Mouse (Mus musculus) heart, postnatal 36 days (tissue): ENCODE results near the gene Elmo3. TPM values are rescaled to one million over a fixed set of nuclear protein-coding genes. Genes with fewer than 3 reads are reported as not detected.
A peak's percentile ranks its signal among the peaks of the same experiment; 100 is the strongest.

Experiments used
- DNase-seq, 2 experiments: peaks; one replicate each; pipeline ENCODE4 v3.0.0; 2021 to 2022
- intact Hi-C: fragments of 180-260 bp; cut with DNase I; formaldehyde crosslinking; loops from one replicate; pipeline ENCODE4 v1.15.1; 2025
- total RNA-seq, 2 experiments: library from RNA; stranded (reverse); gene quantifications; 2 replicates each; pipeline ENCODE4 v1.2.3; 2021

The Elmo3 gene
- total RNA-seq: 1 to 10 TPM; 1.2 to 1.3 TPM

- DNase-seq: peak in 1 of 2 experiments; percentile 26
- intact Hi-C loops: loop anchor here (2.0 kb wide), 1 partner anchor 19 kb away; no protein-coding TSS in a partner anchor
These were observed at the start of gene Elmo3 for GRCm38 (mm10) chr8:105305211-105306145. TSS of gene Elmo3 (plus strand) at chr8:105305601.

- no peak for DNase-seq
- intact Hi-C loops: loop anchor here (2.0 to 5.0 kb wide), 2 partner anchors 23 to 100 kb away; no protein-coding TSS in a partner anchor
These were observed 47.9 kb upstream of the Elmo3 start for GRCm38 (mm10) chr8:105257318-105258114.

GRCm38 (mm10) chr8:105258911-105259720 is 46.3 kb upstream of the Elmo3 start:
- DNase-seq: no peak
- intact Hi-C loops: loop anchor here (2.0 to 5.0 kb wide), 2 partner anchors 22 to 102 kb away; no protein-coding TSS in a partner anchor

GRCm38 (mm10) chr8:105259721-105260320 is 45.6 kb upstream of the Elmo3 start:
- peak; percentile 81 to 82 for DNase-seq
- intact Hi-C loops: loop anchor here (2.0 to 5.0 kb wide), 2 partner anchors 21 to 103 kb away; no protein-coding TSS in a partner anchor

- DNase-seq: no peak
- intact Hi-C loops: no loop called here
These were observed 44.9 kb upstream of the Elmo3 start for GRCm38 (mm10) chr8:105260371-105261099.

GRCm38 (mm10) chr8:105261326-105261980 is 43.9 kb upstream of the Elmo3 start:
- intact Hi-C loops: no loop called here
- DNase-seq: no peak

- DNase-seq: no peak
- intact Hi-C loops: no loop called here
These were observed 42.0 kb upstream of the Elmo3 start for GRCm38 (mm10) chr8:105263244-105263912.

GRCm38 (mm10) chr8:105264024-105264982 is 41.1 kb upstream of the Elmo3 start, which contains the start of the genes Tradd and Fbxl8:
TSS of gene Tradd (minus strand) at chr8:105264609.
TSS of gene Fbxl8 (plus strand) at chr8:105264648.
- DNase-seq: peak; percentile 81 to 82
- intact Hi-C loops: loop anchor here (2.0 kb wide), 1 partner anchor 24 kb away; the partner anchor contains the start of gene 4931428F04Rik

GRCm38 (mm10) chr8:105265128-105265527 is 40.3 kb upstream of the Elmo3 start:
- no peak for DNase-seq
- intact Hi-C loops: loop anchor here (2.0 kb wide), 1 partner anchor 24 kb away; the partner anchor contains the start of gene 4931428F04Rik

- DNase-seq: no peak
- intact Hi-C loops: no loop called here
These were observed 38.6 kb upstream of the Elmo3 start for GRCm38 (mm10) chr8:105266775-105267174.

- no peak for DNase-seq
- intact Hi-C loops: no loop called here
These were observed 36.9 kb upstream of the Elmo3 start for GRCm38 (mm10) chr8:105268342-105269074.

- intact Hi-C loops: no loop called here
- no peak for DNase-seq
These were observed 36.3 kb upstream of the Elmo3 start for GRCm38 (mm10) chr8:105269075-105269458.

GRCm38 (mm10) chr8:105269461-105269947 is 35.9 kb upstream of the Elmo3 start, which contains the start of gene Hsf4:
TSS of gene Hsf4 (plus strand) at chr8:105269801.
- peak; percentile 72 to 73 for DNase-seq
- intact Hi-C loops: no loop called here

- intact Hi-C loops: loop anchor here (10.0 kb wide), 1 partner anchor 616 kb away; no protein-coding TSS in a partner anchor
These were observed 35.1 kb upstream of the Elmo3 start for GRCm38 (mm10) chr8:105270101-105270915.

GRCm38 (mm10) chr8:105270916-105271186 is 34.5 kb upstream of the Elmo3 start:
- no peak for DNase-seq
- intact Hi-C loops: loop anchor here (10.0 kb wide), 1 partner anchor 616 kb away; no protein-coding TSS in a partner anchor

More at GRCm38 (mm10) chr8:105270101-105270915, 35.1 kb upstream of the Elmo3 start:
- no peak for DNase-seq
